Mouse (Mus musculus) spleen, adult 18-20 months (tissue): ENCODE data around the gene Trim14.

Source experiments
- DNase-seq, 2 experiments: peaks; one replicate each; pipeline ENCODE4 v3.0.0; 2022; ENCODE audit warnings: mixed read lengths in 2 of 2

Trim14 gene

DNA sequence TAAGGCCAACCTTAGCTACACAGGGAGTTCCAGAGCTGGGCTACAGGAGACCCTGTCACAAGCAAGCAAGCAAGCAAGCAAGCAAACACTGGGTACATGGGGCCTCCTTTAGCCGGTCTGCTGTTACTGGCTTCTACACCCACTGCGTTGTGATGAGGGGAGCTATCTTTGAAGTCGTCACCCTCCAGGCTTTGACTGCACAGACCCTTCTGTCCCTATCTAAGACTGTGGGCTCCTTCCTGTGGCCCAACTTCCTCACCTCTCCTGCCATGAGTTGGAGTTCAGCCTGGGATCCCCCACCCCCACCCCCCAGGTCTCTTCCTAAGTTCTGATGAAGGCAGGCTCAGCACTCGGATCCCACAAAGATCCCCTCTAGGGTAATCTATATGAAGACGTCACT lies 26.1 kb upstream of the Trim14 start:
- DNase-seq = no peak

DNA sequence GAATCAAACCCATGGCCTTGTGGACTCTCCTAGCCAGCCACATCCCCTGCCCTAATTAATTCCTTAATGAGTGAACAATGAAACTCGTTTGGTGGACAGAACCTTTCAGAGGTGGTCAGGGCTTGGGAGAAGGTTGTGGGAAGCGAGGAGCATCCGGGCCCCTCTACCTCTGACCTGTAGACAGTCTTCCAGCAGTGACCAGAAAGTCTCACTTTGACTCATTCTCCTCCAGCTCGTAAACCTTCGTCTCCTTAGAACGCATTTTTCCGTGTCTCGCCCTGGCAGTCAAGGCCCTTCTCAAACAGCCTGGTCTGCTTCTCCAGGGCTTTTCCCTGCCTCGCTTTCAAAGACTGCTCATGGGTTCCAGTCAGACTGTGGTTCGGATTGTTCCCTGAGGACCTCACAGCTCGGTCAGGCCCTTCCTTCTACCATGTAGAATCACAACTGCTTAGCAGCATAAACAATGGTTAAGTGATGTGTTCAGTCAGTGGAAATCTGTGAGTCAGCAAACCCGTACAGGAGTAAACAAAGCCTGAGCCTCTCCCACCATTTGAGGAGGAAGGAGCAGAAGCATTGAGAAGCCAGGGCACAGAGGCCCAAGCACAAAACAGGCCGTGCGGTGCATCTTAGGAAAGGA lies 24.2 kb upstream of the Trim14 start:
- DNase-seq = no peak

DNA sequence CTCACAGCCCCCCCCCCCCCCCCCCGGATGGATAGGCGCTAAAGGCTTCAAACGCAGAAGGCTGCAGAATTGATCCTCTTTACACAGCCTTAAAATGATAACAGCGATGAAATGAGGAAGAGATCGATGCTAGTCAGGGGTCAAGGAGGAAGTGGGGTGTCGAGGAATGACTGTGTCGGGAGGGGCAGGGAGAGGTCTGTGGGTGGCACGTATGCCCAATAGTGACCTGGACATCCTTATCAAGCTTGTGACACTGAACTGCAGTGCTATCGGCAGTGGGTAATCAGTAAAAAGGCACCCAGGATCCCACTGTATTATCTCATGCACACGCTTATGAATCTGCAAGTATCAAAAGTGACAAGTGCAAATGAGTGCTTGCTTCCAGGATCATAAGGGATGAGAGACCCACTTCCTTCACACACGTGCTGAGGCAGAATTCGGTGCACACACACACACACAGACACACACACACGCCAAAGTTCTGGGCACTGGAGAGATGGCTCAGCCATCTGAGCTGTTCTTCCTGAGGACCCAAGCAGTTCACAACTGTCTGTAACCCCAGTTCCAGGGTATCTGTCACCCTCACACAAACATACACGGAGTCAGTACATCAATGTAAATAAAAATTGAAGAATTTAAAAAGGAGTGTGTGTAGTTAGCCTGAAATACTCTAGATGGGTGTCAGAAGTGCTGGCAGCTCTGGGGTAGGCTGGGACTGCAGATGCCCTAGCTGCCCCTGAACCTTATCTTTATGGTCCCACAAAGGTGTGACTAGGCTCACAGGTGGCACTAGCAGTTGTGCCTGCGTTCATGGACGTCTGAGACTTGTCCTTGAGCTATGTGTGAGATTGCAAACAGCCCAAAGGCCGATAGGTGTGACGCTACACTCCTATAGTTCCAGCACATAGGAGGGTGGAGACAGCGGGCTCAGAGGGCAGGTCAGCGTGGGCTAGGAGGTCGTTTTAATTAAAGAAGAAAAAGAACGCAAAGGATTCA lies 23.0 kb upstream of the Trim14 start:
- DNase-seq = no peak

DNA sequence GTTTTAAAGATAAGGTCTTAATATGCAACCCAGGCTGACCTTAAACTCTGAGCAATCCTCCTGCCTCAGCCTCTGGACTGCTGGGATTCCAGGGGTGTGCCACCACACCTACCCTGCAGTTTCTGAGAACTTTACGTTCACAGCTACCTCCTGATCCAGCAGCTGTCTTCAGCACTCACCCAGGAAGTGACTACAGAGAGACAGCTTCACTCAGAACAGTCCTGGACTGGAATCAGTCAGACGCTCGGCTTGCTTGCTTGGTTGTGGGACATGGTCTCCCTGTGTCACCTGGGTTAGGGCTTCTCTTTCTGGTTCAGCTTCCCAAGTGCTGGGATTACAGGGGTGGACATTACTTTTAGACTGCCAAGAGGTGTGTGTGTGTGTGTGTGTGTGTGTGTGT lies 21.0 kb upstream of the Trim14 start:
- DNase-seq = no peak

DNA sequence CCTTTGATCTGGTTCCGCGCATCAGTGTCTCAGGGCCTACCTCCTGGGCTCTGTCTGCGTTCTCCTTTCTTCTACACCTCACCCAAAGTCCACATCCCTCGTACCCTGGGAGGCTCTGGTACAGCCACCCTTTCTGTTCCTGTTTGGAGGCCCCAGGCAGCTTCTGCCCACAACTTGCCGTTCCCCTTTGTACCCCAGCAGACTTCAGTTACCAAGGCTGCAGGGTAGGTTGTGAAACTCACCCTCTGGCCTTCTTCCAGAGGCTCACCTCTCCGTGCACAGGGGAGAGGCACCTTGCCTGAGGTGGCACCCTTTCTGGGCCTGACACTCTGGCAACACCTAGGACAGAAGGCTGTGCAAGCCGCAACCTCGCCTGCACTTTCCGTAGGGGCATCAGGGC lies 19.8 kb upstream of the Trim14 start:
- DNase-seq = no peak

DNA sequence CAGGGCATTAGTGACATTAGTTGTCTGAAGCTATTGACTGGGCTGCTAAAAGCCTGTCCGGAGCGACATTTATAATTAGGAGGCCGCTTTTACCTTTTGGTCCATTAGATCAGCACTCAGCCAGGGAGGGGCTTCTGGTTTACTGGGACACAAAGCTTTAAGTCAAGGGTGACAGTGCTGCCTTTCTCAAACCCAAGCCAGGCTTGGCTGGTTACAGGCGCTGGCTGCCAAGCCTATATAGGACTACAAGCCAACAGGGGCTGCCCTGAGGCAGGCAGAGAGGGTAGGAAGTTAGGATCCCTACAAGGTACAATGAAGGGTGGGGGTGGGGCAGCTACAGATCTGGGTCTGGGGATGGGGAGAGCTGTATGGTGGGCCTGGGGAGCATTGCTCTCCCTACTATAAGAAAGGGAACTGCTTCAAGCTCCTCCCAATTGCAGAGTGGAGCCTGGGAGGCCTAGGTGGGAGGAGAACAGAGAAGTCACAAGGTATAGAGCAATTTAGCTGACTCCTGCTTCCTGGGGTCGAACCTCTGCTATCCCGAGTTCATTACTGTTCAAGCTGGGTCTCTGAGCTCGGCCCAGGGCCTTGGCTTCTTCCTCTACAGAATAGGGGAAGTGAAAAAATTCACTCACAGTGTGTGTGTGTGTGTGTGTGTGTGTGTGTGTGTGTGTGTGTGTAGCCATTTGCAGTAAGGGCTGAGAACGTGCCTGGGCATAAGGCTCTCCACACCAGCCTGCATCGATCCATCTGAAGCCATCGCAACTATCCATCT lies 18.5 kb upstream of the Trim14 start:
- DNase-seq = peak; percentile 61 to 62

DNA sequence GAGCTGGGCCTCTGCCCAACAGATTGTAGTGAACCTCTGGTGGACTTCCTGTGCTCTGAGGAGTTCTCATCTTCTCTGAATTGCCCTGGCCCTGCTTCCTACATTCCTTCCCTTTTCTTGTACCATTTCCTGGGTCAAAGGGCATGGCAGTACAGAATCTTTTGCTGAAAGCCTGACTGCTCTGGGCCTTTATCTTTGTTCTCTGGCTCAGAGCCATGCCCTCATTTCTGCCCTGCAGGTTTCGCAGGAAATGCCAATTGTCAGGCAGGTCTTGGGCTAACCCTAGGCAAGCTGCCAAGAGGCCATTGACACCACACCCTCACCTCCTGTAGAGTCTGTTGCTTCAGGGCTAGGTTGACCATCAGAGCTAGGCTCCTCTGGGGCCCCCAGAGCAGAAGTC lies 17.9 kb upstream of the Trim14 start:
- DNase-seq = peak in 1 of 2 experiments; percentile 37

DNA sequence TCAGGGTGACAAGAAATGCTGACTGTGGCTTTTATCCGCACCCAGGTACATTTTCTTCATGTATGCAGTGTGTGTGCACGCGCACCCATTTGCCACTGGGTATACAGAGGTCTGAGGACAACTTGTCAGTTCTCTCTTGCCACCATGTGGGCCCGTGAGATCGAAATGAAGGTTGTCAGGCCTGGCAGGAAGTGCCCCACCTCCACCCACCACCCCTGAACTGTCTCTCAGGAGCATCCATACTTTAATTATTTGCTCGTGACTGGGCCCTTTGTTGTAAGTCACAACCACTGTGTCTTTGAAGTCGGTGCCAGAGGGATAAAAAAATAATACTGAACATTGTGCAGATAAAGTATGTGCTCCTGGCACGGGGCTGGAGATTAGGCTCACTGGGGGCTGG lies 14.5 kb upstream of the Trim14 start:
- DNase-seq = no peak

DNA sequence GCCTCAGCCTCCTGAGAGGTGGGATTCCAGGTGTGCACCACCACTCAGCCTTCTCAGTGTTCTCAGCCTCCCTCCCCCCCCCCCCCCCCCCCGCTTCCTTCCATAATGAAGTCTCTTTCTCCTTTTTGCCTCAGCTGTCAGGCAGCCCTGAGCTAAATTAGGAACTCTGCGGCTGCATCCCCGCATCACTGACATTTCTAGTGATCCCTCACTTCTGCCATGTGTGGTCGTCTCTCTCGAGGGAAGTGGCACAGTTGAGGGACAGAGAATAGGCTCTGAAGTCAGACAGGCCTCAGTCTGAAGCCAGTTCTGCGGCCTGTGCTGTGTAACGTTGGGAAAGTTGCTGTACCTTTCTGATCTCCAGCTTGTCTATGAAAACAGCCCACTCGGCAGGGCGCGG lies 14.0 kb upstream of the Trim14 start:
- DNase-seq = no peak

DNA sequence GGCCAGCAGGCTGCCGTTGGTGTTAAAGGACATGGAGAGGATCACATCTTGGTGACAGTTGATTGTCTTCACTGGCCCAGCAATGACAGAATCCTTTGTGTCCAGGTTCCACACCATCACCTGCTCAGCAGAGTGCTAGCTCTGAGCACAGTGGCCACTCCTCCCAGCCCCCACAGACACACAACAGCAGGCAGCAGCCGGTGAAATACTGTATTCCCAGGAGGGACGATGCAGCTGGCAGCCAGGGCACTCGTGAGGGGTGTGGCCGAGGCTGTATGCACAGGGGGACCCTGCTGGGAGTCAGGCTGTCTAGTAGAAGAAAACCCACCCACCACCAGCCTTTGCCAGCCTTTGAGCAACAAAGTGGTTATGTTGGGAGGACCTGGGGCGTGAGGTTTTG lies 10.8 kb upstream of the Trim14 start:
- DNase-seq = no peak

DNA sequence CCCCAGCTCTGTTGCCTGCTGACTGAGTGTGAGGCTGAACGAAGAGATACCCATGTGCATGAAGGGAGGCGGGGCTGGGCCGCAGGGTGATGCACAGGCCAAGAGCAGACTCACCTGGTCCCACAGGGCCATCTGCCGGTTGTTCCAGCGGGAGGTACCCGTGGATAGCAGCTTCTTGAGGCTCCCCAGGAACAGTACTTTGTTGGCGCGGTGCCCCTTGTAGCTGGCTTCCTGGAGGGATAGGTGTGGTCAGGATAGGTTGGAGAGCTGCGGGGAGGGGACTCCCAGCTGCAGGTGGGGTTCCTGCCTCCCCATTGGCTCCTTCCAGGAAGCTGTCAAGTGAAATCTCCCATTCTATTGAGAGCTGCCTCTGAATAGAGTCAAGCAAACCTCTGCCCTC lies 9.6 kb upstream of the Trim14 start:
- no peak for DNase-seq

DNA sequence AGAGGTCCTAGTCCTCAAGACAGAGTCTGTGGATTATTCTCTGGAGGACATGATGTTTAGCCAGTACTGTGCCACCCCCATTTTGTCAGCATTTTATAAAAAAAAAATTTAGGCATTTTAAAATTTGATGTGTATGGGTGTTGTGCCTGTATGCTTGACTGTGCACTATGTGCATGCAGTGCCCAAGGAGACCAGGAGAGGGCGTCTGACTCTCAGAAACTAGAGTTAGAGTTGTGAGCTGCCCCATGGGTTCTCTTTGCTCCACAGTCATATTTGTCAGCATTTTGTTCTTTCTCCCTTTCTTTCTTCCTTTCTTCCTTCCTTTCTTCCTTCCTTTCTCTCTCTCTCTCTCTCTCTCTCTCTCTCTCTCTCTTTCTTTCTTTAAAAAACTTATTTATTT lies 8.4 kb upstream of the Trim14 start:
- peak; percentile 51 to 68 for DNase-seq

DNA sequence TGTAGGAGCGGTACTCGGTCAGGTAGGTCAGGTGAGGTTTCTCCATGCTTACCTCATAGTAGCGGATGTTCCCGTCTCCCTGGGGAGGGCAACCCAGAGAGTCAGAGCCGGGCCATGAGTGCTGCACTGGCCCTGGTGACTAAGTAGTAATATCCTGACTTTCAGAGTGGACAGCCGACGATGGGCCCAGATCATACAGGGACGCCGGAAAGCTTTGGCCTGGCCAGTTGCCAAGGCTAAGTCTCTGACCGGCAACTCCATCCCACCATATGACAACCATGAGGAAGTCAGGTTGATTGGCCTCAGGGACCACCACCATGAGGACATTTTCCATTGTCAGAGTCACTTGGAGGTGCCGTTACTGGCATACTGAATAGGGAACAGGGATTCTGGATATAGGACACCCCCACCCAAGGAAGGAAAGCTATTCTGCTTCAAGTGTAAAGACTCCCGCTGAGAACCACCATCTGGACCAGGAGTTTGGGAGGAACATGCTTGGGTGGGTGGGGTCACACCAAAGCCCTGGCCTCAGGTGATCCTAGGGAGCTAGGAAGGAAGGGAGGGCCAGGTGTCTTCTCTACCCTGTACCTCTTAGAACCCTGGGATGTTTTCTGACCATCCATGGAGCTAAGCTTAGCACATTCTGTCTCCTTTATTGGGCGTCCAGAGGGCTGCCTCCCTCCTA lies 7.6 kb upstream of the Trim14 start:
- no peak for DNase-seq

DNA sequence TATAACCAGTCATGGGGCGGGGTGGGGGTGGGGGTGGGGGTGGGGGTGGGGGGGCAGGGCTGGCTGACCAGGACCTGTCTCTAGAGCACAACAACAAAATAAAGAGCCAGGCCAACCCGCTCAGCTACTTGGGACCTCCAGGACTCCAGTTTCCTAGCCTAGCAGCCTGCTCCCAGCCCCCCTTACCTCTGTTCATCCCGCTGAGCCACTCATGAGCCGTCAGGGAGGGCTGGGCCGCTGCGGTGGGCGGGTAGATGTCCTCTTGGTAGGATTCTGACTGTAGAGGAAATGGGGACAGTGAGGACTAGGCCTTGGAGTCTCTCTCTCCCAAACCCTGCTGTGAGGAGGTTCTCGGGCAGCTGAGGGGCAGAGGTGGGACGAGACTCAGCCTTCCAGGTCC lies 5.8 kb upstream of the Trim14 start:
- DNase-seq = no peak

DNA sequence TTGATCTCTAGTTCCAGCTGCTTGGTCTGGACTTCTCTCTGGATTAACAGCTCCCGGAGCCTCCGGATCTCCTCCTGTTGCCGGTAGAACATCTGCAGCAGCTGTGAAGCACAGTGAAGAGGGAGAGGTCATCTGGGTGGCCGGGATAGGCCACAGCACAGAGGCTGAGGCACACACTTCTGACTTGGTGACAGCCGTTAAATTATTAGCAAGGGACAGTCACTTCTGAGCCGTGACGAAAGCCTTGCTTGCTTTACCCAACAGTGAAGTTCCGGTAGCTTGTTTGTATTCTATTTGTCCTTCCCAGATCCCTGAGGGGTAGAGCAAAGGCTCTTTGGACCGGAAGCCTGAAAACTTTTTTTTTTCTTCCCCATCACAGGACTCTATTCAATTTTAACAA lies 3.2 kb upstream of the Trim14 start:
- DNase-seq = no peak

DNA sequence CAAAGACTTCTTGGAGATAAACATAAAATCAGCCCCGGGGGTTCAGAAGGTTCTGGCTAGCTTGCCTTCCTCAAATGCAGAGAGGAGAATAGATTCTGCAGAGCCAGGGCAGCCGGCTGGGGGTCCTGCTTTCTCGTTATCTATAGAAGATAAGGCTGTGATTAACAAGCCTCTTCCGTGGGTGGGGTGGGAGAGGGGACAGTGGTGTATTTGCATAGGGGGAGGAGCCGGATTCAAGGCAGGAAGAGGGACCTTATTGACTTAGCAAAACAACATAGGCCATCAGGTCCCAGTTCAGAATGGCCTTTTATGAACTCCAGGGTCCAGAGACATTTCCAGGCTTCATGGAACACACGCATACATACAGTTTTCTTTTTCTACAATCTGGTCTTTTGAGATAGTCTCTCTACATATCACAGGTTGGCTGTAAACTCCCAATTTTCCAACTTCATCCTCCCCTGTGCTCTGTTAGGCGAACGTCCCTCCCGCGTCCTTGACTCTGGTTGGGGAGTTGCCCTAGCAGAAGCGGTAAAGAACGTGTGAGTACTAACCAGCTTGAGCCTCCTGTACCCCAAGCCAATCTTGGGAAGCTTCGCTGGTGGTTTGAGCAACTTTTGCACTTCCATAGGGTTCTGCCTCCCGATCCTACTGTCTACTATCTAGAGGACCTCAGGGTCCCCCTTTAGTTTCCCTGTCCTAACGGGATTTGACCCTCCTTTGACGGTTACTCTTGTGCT lies 679 bp downstream of the Trim14 start:
- DNase-seq = peak in 1 of 2 experiments; percentile 47

DNA sequence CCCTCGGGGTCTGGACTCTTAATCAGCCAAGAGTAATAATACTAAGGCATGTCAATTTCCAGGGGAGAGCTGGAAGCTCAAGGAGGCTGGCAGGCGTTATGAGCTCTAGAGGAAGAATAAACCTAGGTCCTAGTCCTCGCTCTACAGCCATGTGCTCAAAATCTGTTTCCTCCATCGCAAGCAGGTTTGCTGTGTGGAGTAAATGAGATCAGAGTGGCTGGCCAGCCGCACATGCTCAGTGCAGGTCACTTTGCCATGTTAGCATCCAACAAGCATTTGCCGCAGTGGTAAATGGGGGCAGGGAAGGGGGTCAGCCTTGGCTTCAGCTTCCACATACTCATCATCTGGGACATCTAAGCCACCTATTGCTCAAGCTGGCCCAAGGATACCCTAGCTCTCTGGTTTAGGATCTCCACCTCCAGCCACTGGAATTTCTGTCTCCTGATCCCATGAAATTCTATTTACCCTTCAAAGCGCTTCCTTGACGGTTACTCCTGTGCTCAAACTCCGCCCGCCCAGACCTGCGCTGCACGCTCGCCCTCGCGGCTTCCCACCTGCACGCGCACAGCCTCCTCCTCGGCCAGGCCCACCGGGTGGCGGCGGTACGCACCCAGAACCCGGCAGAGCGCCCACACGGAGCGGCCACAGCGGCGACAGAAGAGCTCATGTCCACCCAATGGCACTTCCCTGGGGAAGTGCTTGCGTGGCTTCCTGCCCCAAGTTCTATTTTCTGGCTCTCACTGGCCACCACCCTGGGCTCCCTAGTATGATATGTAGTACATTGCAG lies 1.8 kb downstream of the Trim14 start:
- DNase-seq = peak in 1 of 2 experiments; percentile 45

DNA sequence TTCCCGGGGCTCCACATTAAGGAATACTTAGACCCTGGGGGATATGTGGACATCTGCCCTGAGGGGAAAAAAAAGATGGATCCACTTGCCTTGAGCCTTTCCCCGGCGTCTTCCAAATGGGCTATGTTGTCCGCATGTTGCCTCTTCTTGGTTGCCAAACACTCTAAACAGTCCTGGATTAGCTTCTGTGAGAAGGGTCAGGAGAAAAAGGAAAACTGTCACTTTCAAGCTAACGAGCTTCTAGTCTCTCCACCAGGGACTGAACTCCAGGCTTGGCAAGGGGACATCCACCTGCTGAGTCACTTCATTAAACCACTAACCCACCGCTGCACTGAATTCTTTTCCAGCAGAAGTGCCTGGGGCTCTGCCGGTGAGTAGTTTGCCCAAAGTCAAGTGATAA lies 3.0 kb downstream of the Trim14 start:
- DNase-seq = no peak

DNA sequence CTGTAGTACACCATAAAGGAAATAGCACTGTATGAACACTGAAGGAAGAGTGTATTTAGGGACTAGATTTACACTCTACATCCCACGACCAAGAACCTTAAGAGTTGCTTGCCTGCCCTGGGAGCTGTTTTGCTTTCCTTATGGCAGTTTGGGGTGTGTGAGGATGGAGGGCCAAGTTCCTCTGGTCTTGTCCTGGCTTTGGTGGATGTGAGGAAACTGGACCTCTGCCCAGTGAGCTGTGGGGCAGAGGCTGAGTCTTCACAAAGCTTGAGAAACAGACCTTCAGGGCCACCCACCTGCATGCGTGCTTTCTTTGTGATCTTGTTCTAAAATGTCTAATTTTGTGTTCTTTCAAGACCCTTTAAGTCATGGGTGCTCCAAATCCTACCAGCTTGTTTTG lies 3.4 kb downstream of the Trim14 start:
- no peak for DNase-seq

DNA sequence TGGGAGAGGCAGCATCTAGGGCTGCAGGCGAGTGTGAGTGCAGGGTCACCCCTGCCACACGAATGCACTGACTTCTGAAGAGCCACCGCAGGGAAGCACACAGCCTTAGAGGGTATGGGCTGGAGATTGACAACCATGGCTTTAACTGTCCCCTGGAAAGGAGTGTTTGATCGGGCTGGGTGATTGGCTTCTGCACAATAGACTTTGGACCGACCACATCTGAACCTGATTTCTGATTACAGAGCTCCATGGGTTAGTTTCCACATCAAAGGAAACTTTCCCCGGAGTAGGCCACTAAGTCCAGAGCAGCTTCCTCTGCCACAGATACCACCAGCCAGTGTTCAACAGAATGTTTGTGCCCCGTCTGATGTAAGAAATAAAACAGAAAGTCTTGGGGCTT lies 6.2 kb downstream of the Trim14 start:
- no peak for DNase-seq

DNA sequence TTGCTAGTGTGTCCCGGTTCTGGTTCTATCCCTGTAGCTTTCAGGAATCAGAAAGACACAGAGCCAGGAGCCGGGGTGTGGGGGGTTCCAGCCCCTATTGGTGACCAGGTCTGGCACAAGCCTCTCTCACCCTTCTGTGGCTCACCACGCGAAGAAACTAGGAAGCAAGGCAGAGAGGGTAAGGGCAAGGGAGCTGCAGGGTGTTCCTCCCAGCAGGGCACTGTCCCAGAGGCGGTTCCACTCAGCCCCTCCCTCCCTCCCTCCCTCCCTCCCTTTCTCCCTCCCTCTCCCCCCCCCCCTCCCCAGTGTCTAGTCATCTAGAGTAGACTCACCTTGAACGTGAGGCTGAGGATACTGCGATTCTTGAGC lies 8.4 kb downstream of the Trim14 start:
- no peak for DNase-seq
